Mouse (Mus musculus) heart, embryonic 10.5 days (tissue): ENCODE measurements around the gene Lhx8. TPM values are rescaled to one million over a fixed set of nuclear protein-coding genes. Genes with fewer than 3 reads are reported as not detected.

ENCODE experiments used
- DNase-seq: peaks from one replicate; pipeline ENCODE4 v3.0.0-alpha.2; 2017; ENCODE audit warnings: low spot score
- H3K27ac ChIP-seq: fragments of 300-500 bp; sonication (generic); 2 replicates; pipeline ENCODE4 v1.5.1; 2016; ENCODE audit warnings: mild to moderate bottlenecking
- H3K27me3 ChIP-seq: fragments of 300-500 bp; sonication (generic); 2 replicates; pipeline ENCODE4 v1.6.1; 2016; ENCODE audit warnings: mild to moderate bottlenecking; ENCODE audit not compliant: poor library complexity, insufficient read depth, severe bottlenecking
- H3K36me3 ChIP-seq: fragments of 300-500 bp; sonication (generic); 2 replicates; pipeline ENCODE4 v1.6.1; 2016; ENCODE audit warnings: mild to moderate bottlenecking, moderate library complexity
- H3K4me1 ChIP-seq: fragments of 300-500 bp; sonication (generic); 2 replicates; pipeline ENCODE4 v1.6.1; 2016; ENCODE audit warnings: mild to moderate bottlenecking
- H3K4me3 ChIP-seq: fragments of 300-500 bp; sonication (generic); 2 replicates; pipeline ENCODE4 v1.5.1; 2016; ENCODE audit warnings: mild to moderate bottlenecking, moderate library complexity
- H3K9me3 ChIP-seq: fragments of 300-500 bp; sonication (generic); 2 replicates; pipeline ENCODE4 v1.6.1; 2016; ENCODE audit warnings: mild to moderate bottlenecking, moderate library complexity
- WGBS: fragments of 180-500 bp; shearing (Covaris S2); methylation state at CpG from one replicate; pipeline ENCODE4 v1.1.7; 2016; 5-methylcytosine and 5-hydroxymethylcytosine counted together
- polyA plus RNA-seq: library from polyadenylated mRNA; unstranded; fragments of >200 nt; fragmentation: Nextera tagmentation; extraction: Ambion mirVana; gene quantifications from 2 replicates; pipeline ENCODE4 v1.2.1, GENCODE M21; 2016

Gene Lhx8
- polyA plus RNA-seq = 0.84 and 1.0 TPM in 2 replicates

GRCm38 (mm10) chr3:154330181-154331002, at the start of gene Lhx8:
Gene Lhx8, minus strand, starts transcription at chr3:154330659.
- Histone ChIP-seq H3K4me1 (peaks cover 20% of the 10 kb centered on the region), H3K9me3 (no peaks in the 10 kb centered on the region), H3K27ac (no peak within 1 kb of the TSS), H3K36me3 (no peaks in the 10 kb centered on the region), H3K27me3 (peaks cover 86% of the 10 kb centered on the region), H3K4me3 (peak within 1 kb of the TSS; percentile 47)
- WGBS = under 1% methylated on average over 28 of the region's 28 CpGs
- DNase-seq = peak; percentile 79

- Histone ChIP-seq H3K27ac (no peak overlapping the region), H3K36me3 (no peaks in the 10 kb centered on the region), H3K4me1 (no peaks in the 10 kb centered on the region), H3K4me3 (no peak overlapping the region), H3K27me3 (no peaks in the 10 kb centered on the region), H3K9me3 (no peaks in the 10 kb centered on the region)
- 64% methylated on average over 5 of the region's 5 CpGs for WGBS
- no peak for DNase-seq
Measured at GRCm38 (mm10) chr3:154373536-154373935, 43.1 kb upstream of the Lhx8 start.

GRCm38 (mm10) chr3:154372688-154373087, 42.2 kb upstream of the Lhx8 start:
- Histone ChIP-seq H3K27me3 (no peaks in the 10 kb centered on the region), H3K9me3 (no peaks in the 10 kb centered on the region), H3K27ac (no peak overlapping the region), H3K4me3 (no peak overlapping the region), H3K36me3 (no peaks in the 10 kb centered on the region), H3K4me1 (no peaks in the 10 kb centered on the region)
- DNase-seq = no peak

- no peak for DNase-seq
- no peaks in the 10 kb centered on the region for H3K36me3 ChIP-seq
- no peak overlapping the region for H3K4me3 ChIP-seq
- no peak overlapping the region for H3K27ac ChIP-seq
- H3K9me3 ChIP-seq = no peaks in the 10 kb centered on the region
- H3K27me3 ChIP-seq = no peaks in the 10 kb centered on the region; the same call in 1 of the 2 replicates
- 62% methylated on average over 3 of the region's 3 CpGs for WGBS
- H3K4me1 ChIP-seq = peaks cover 9% of the 10 kb centered on the region; the same call in 1 of the 2 replicates
Measured at GRCm38 (mm10) chr3:154367327-154367726, 36.9 kb upstream of the Lhx8 start.

GRCm38 (mm10) chr3:154364604-154365209, 34.2 kb upstream of the Lhx8 start:
- Histone ChIP-seq H3K9me3 (no peaks in the 10 kb centered on the region), H3K36me3 (no peaks in the 10 kb centered on the region), H3K4me3 (no peak overlapping the region), H3K27ac (no peak overlapping the region), H3K4me1 (peaks cover 9% of the 10 kb centered on the region; the same call in 1 of the 2 replicates), H3K27me3 (no peaks in the 10 kb centered on the region; the same call in 1 of the 2 replicates)
- WGBS = 29% methylated on average over 10 of the region's 10 CpGs
- no peak for DNase-seq

GRCm38 (mm10) chr3:154363507-154363906, 33.0 kb upstream of the Lhx8 start:
- DNase-seq = no peak
- Histone ChIP-seq H3K9me3 (no peaks in the 10 kb centered on the region), H3K4me3 (no peak overlapping the region), H3K4me1 (peaks cover 9% of the 10 kb centered on the region; the same call in 1 of the 2 replicates), H3K27ac (no peak overlapping the region), H3K36me3 (no peaks in the 10 kb centered on the region), H3K27me3 (no peaks in the 10 kb centered on the region; the same call in 1 of the 2 replicates)
- WGBS = 70% methylated on average over 9 of the region's 9 CpGs

- no peak for DNase-seq
- Histone ChIP-seq H3K9me3 (no peaks in the 10 kb centered on the region), H3K27me3 (no peaks in the 10 kb centered on the region; the same call in 1 of the 2 replicates), H3K36me3 (no peaks in the 10 kb centered on the region), H3K27ac (no peak overlapping the region), H3K4me1 (no peaks in the 10 kb centered on the region), H3K4me3 (no peak overlapping the region)
- 72% methylated on average over 2 of the region's 2 CpGs for WGBS
Measured at GRCm38 (mm10) chr3:154359231-154359630, 28.8 kb upstream of the Lhx8 start.

DNA sequence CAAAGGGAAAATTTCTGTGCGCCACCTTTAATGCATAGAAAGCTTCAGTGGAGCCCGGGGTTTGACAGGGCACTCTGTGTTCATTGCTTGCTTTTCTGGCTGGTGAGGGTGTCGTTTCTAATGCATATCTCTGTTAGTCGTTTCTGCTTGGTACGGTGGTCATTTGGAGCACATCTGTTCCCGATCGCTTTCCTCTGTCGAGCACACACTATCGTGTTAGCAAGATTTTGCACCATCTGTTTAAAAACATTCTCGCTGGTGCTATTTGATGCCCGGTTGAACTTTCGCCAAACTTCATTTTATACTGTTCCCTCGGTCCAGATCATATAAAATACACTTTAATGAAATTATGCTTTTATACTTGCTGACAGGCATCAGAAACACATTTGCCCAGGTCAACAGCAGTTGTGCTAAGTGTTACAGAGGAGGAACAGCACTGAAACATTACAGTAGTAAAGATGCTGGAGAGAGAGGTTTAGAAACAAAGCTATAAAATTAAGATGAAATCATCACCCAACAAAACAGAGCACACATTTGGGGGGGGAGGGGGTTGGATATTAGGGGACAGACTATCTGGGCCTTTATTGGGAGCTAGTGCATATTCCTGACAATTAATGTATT, 9.9 kb upstream of the Lhx8 start:
- H3K36me3 ChIP-seq = no peaks in the 10 kb centered on the region
- 75% methylated on average over 13 of the region's 13 CpGs for WGBS
- H3K4me1 ChIP-seq = no peaks in the 10 kb centered on the region
- no peaks in the 10 kb centered on the region for H3K9me3 ChIP-seq
- peaks cover 41% of the 10 kb centered on the region for H3K27me3 ChIP-seq
- no peak overlapping the region for H3K4me3 ChIP-seq
- H3K27ac ChIP-seq = no peak overlapping the region
- DNase-seq = no peak

- Histone ChIP-seq H3K4me1 (no peaks in the 10 kb centered on the region), H3K4me3 (no peak overlapping the region), H3K36me3 (no peaks in the 10 kb centered on the region), H3K9me3 (no peaks in the 10 kb centered on the region), H3K27ac (no peak overlapping the region), H3K27me3 (peaks cover 48% of the 10 kb centered on the region)
- 85% methylated on average over 17 of the region's 17 CpGs for WGBS
- no peak for DNase-seq
Measured at GRCm38 (mm10) chr3:154339649-154340260, 9.3 kb upstream of the Lhx8 start.

- peaks cover 5% of the 10 kb centered on the region; the same call in 1 of the 2 replicates for H3K4me1 ChIP-seq
- WGBS = 3% methylated on average over 10 of the region's 10 CpGs
- peaks cover 82% of the 10 kb centered on the region for H3K27me3 ChIP-seq
- H3K9me3 ChIP-seq = no peaks in the 10 kb centered on the region
- H3K36me3 ChIP-seq = no peaks in the 10 kb centered on the region
- DNase-seq = no peak
- H3K4me3 ChIP-seq = no peak overlapping the region
- H3K27ac ChIP-seq = no peak overlapping the region
Measured at GRCm38 (mm10) chr3:154334806-154335205, 4.3 kb upstream of the Lhx8 start.

- H3K4me1 ChIP-seq = peaks cover 12% of the 10 kb centered on the region
- no peak overlapping the region for H3K4me3 ChIP-seq
- DNase-seq = no peak
- no peak overlapping the region for H3K27ac ChIP-seq
- H3K27me3 ChIP-seq = peaks cover 84% of the 10 kb centered on the region
- H3K9me3 ChIP-seq = no peaks in the 10 kb centered on the region
- under 1% methylated on average over 16 of the region's 16 CpGs for WGBS
- no peaks in the 10 kb centered on the region for H3K36me3 ChIP-seq
Measured at GRCm38 (mm10) chr3:154333401-154333999, 3.0 kb upstream of the Lhx8 start.

- peaks cover 86% of the 10 kb centered on the region for H3K27me3 ChIP-seq
- H3K4me3 ChIP-seq = no peak overlapping the region
- no peak overlapping the region for H3K27ac ChIP-seq
- H3K4me1 ChIP-seq = peaks cover 18% of the 10 kb centered on the region
- H3K36me3 ChIP-seq = no peaks in the 10 kb centered on the region
- no peaks in the 10 kb centered on the region for H3K9me3 ChIP-seq
- 1% methylated on average over 15 of the region's 15 CpGs for WGBS
- no peak for DNase-seq
Measured at GRCm38 (mm10) chr3:154332941-154333340, 2.5 kb upstream of the Lhx8 start.
